Mouse (Mus musculus): ENCODE results near the gene Hjurp. TPM values are rescaled to one million over a fixed set of nuclear protein-coding genes. Genes with fewer than 3 reads are reported as not detected.

Gene Hjurp
- polyA plus RNA-seq, 1 experiment from 2014 or later, result 63.6 TPM

GRCm38 (mm10) chr1:88243861-88244260 lies 33.6 kb downstream of the Hjurp start:
- peaks cover 92% of the 10 kb centered on the region for H3K9me3 ChIP-seq (replicated peaks)
- ATAC-seq (ENCODE audit: low FRiP score), result no peak
- H3K4me2 ChIP-seq, result no peak overlapping the region
- no peak overlapping the region for H3K27ac ChIP-seq (replicated peaks)
- no peak overlapping the region for H3K9ac ChIP-seq (replicated peaks)
- H3K4me1 ChIP-seq, result no peaks in the 10 kb centered on the region
- WGBS, result 72% methylated on average over 5 of the region's 5 CpGs
- H3K4me3 ChIP-seq (replicated peaks), result no peak overlapping the region
- no peaks in the 10 kb centered on the region for H3K36me3 ChIP-seq
- no peaks in the 10 kb centered on the region for H3K27me3 ChIP-seq (replicated peaks)

GRCm38 (mm10) chr1:88240579-88240978 lies 36.9 kb downstream of the Hjurp start:
- Histone ChIP-seq H3K27ac (replicated peaks) (no peak overlapping the region), H3K27me3 (replicated peaks) (no peaks in the 10 kb centered on the region), H3K9ac (replicated peaks) (no peak overlapping the region), H3K9me3 (replicated peaks) (peaks cover 90% of the 10 kb centered on the region), H3K36me3 (no peaks in the 10 kb centered on the region), H3K4me1 (no peaks in the 10 kb centered on the region), H3K4me3 (replicated peaks) (no peak overlapping the region), H3K4me2 (no peak overlapping the region)
- ATAC-seq (ENCODE audit: low FRiP score), result peak; percentile 1; the same call in 1 of the 2 replicates
- WGBS, result 73% methylated on average over 4 of the region's 4 CpGs

GRCm38 (mm10) chr1:88240072-88240471 lies 37.4 kb downstream of the Hjurp start:
- no peak overlapping the region for H3K9ac ChIP-seq (replicated peaks)
- no peaks in the 10 kb centered on the region for H3K4me1 ChIP-seq
- no peak overlapping the region for H3K4me2 ChIP-seq
- no peak overlapping the region for H3K4me3 ChIP-seq (replicated peaks)
- H3K27me3 ChIP-seq (replicated peaks), result no peaks in the 10 kb centered on the region
- no peaks in the 10 kb centered on the region for H3K36me3 ChIP-seq
- no peak for ATAC-seq (ENCODE audit: low FRiP score)
- peaks cover 90% of the 10 kb centered on the region for H3K9me3 ChIP-seq (replicated peaks)
- H3K27ac ChIP-seq (replicated peaks), result no peak overlapping the region
- WGBS, result 78% methylated on average over 5 of the region's 5 CpGs

- 0 out of 2 replicates have a peak, but pooled peaks have one; percentile 9 for ATAC-seq (ENCODE audit: low FRiP score)
- WGBS, result 81% methylated on average over 6 of the region's 6 CpGs
These were observed 38.7 kb downstream of the Hjurp start for GRCm38 (mm10) chr1:88238771-88239170.

GRCm38 (mm10) chr1:88237311-88237710 lies 40.1 kb downstream of the Hjurp start:
- 82% methylated on average over 5 of the region's 5 CpGs for WGBS
- Histone ChIP-seq H3K4me2 (no peak overlapping the region), H3K9me3 (replicated peaks) (peaks cover 91% of the 10 kb centered on the region), H3K4me3 (replicated peaks) (no peak overlapping the region), H3K27ac (replicated peaks) (no peak overlapping the region), H3K4me1 (no peaks in the 10 kb centered on the region), H3K9ac (replicated peaks) (no peak overlapping the region), H3K27me3 (replicated peaks) (no peaks in the 10 kb centered on the region), H3K36me3 (no peaks in the 10 kb centered on the region)
- no peak for ATAC-seq (ENCODE audit: low FRiP score)

More at GRCm38 (mm10) chr1:88238771-88239170, 38.7 kb downstream of the Hjurp start:
- H3K27ac ChIP-seq (replicated peaks), result no peak overlapping the region
- no peak overlapping the region for H3K9ac ChIP-seq (replicated peaks)
- H3K4me3 ChIP-seq (replicated peaks), result no peak overlapping the region
- H3K4me2 ChIP-seq, result no peak overlapping the region
- H3K4me1 ChIP-seq, result no peaks in the 10 kb centered on the region
- H3K9me3 ChIP-seq (replicated peaks), result peaks cover 91% of the 10 kb centered on the region
- no peaks in the 10 kb centered on the region for H3K36me3 ChIP-seq
- H3K27me3 ChIP-seq (replicated peaks), result no peaks in the 10 kb centered on the region

- ATAC-seq (ENCODE audit: low FRiP score), result no peak
- peaks cover 95% of the 10 kb centered on the region for H3K9me3 ChIP-seq (replicated peaks)
- 68% methylated on average over 4 of the region's 4 CpGs for WGBS
These were observed 41.5 kb downstream of the Hjurp start for GRCm38 (mm10) chr1:88235894-88236415.

GRCm38 (mm10) chr1:88235046-88235893 lies 42.2 kb downstream of the Hjurp start:
- H3K27ac ChIP-seq (replicated peaks), result no peak overlapping the region
- no peaks in the 10 kb centered on the region for H3K36me3 ChIP-seq
- H3K4me1 ChIP-seq, result no peaks in the 10 kb centered on the region
- no peaks in the 10 kb centered on the region for H3K27me3 ChIP-seq (replicated peaks)
- H3K4me3 ChIP-seq (replicated peaks), result no peak overlapping the region
- WGBS, result 68% methylated on average over 11 of the region's 11 CpGs
- no peak overlapping the region for H3K9ac ChIP-seq (replicated peaks)
- H3K4me2 ChIP-seq, result no peak overlapping the region
- no peak for ATAC-seq (ENCODE audit: low FRiP score)
- peaks cover 94% of the 10 kb centered on the region for H3K9me3 ChIP-seq (replicated peaks)

More at GRCm38 (mm10) chr1:88235894-88236415, 41.5 kb downstream of the Hjurp start:
- no peak overlapping the region for H3K27ac ChIP-seq (replicated peaks)
- no peak overlapping the region for H3K4me3 ChIP-seq (replicated peaks)
- no peak overlapping the region for H3K4me2 ChIP-seq
- H3K36me3 ChIP-seq, result no peaks in the 10 kb centered on the region
- H3K4me1 ChIP-seq, result no peaks in the 10 kb centered on the region
- no peak overlapping the region for H3K9ac ChIP-seq (replicated peaks)
- no peaks in the 10 kb centered on the region for H3K27me3 ChIP-seq (replicated peaks)

GRCm38 (mm10) chr1:88234646-88235045 lies 42.8 kb downstream of the Hjurp start:
- H3K4me2 ChIP-seq, result no peak overlapping the region
- H3K9me3 ChIP-seq (replicated peaks), result peaks cover 94% of the 10 kb centered on the region
- H3K4me1 ChIP-seq, result no peaks in the 10 kb centered on the region
- WGBS, result 44% methylated on average over 5 of the region's 5 CpGs
- H3K27me3 ChIP-seq (replicated peaks), result no peaks in the 10 kb centered on the region
- no peak for ATAC-seq (ENCODE audit: low FRiP score)
- no peaks in the 10 kb centered on the region for H3K36me3 ChIP-seq
- no peak overlapping the region for H3K9ac ChIP-seq (replicated peaks)
- no peak overlapping the region for H3K27ac ChIP-seq (replicated peaks)
- no peak overlapping the region for H3K4me3 ChIP-seq (replicated peaks)

GRCm38 (mm10) chr1:88234248-88234610 lies 43.2 kb downstream of the Hjurp start:
- Histone ChIP-seq H3K9ac (replicated peaks) (no peak overlapping the region), H3K27me3 (replicated peaks) (no peaks in the 10 kb centered on the region), H3K36me3 (no peaks in the 10 kb centered on the region), H3K4me1 (no peaks in the 10 kb centered on the region), H3K9me3 (replicated peaks) (peaks cover 94% of the 10 kb centered on the region), H3K4me2 (no peak overlapping the region), H3K27ac (replicated peaks) (no peak overlapping the region), H3K4me3 (replicated peaks) (no peak overlapping the region)
- no peak for ATAC-seq (ENCODE audit: low FRiP score)
- WGBS, result 68% methylated on average over 4 of the region's 4 CpGs

GRCm38 (mm10) chr1:88233421-88234247 lies 43.8 kb downstream of the Hjurp start:
- no peak overlapping the region for H3K4me3 ChIP-seq (replicated peaks)
- H3K9me3 ChIP-seq (replicated peaks), result peaks cover 94% of the 10 kb centered on the region
- no peak overlapping the region for H3K9ac ChIP-seq (replicated peaks)
- 0 out of 2 replicates have a peak, but pooled peaks have one; percentile 5 for ATAC-seq (ENCODE audit: low FRiP score)
- H3K4me1 ChIP-seq, result no peaks in the 10 kb centered on the region
- H3K36me3 ChIP-seq, result no peaks in the 10 kb centered on the region
- H3K27me3 ChIP-seq (replicated peaks), result no peaks in the 10 kb centered on the region
- no peak overlapping the region for H3K4me2 ChIP-seq
- WGBS, result 71% methylated on average over 14 of the region's 14 CpGs
- H3K27ac ChIP-seq (replicated peaks), result no peak overlapping the region

GRCm38 (mm10) chr1:88232664-88233380 lies 44.6 kb downstream of the Hjurp start:
- WGBS, result 60% methylated on average over 3 of the region's 3 CpGs
- no peak overlapping the region for H3K4me2 ChIP-seq

More at GRCm38 (mm10) chr1:88232664-88233380, 44.6 kb downstream of the Hjurp start:
- Histone ChIP-seq H3K27ac (replicated peaks) (no peak overlapping the region), H3K27me3 (replicated peaks) (no peaks in the 10 kb centered on the region), H3K4me1 (no peaks in the 10 kb centered on the region), H3K9ac (replicated peaks) (no peak overlapping the region), H3K9me3 (replicated peaks) (peaks cover 94% of the 10 kb centered on the region), H3K4me3 (replicated peaks) (no peak overlapping the region), H3K36me3 (no peaks in the 10 kb centered on the region)
- no peak for ATAC-seq (ENCODE audit: low FRiP score)

Data from neural tube, embryonic 15.5 days (tissue).